Mouse (Mus musculus) small intestine, adult 2 months (tissue): ENCODE measurements around the gene Plk2.

Experiments used
- CTCF ChIP-seq: fragments of 200-500 bp; IDR thresholded peaks from 2 replicates; pipeline ENCODE4 v1.5.1; 2012; ENCODE audit warnings: low read depth, mild to moderate bottlenecking, control low read depth, inconsistent platforms, low read length, moderate library complexity, mixed read lengths; ENCODE audit not compliant: insufficient replicate concordance, insufficient read length; ENCODE audit errors: extremely low read depth
- POLR2A ChIP-seq: fragments of 200-500 bp; IDR thresholded peaks from 2 replicates; pipeline ENCODE4 v1.6.1; 2012; ENCODE audit warnings: low read depth, mild to moderate bottlenecking, control low read depth, inconsistent platforms, low read length, moderate library complexity

GRCm38 (mm10) chr13:110436692-110437091, 41.8 kb downstream of the Plk2 start:
- TF ChIP-seq POLR2A (no peak), CTCF (no peak)
